Mouse (Mus musculus): Measurements from ENCODE around the gene Nrxn1. TPM values are rescaled to one million over a fixed set of nuclear protein-coding genes. Genes with fewer than 3 reads are reported as not detected.

Gene Nrxn1
- 2.0 TPM for polyA plus RNA-seq (2014; fragmentation: Illumina TruSeq; extraction: RNeasy Lipid Tissue Mini Kit (QIAGEN cat#74804); ENCODE audit: low read depth, low replicate concordance)

GRCm38 (mm10) chr17:91093042-91093080, at the start of gene Nrxn1:
Gene Nrxn1 (minus strand): TSS chr17:91093071.

